19 mouse cellular contexts compared by ENCODE assay signal in genomic region chr8:121156990-121157491, GRCm38 (mm10). TPM values are rescaled to one million over a fixed set of nuclear protein-coding genes. Genes with fewer than 3 reads are reported as not detected.
"Had no signal": no experiment of that assay in that cellular context is flagged by ENCODE, and none has a peak within 500 bp of the region (broad histone marks: within the 10 kb centered on the region; RNA-seq: fewer than 3 reads in every experiment).

No protein-coding gene starts in this region.

- H3K9me3 ChIP-seq: limb, embryonic 12.5 days; limb, embryonic 15.5 days had no signal

- DNase-seq: kidney, postnatal 25 days; layer of hippocampus, adult 9-11 months; layer of hippocampus, postnatal 36 days; left cerebral cortex, postnatal 4 days; liver, postnatal 0 days; lung, embryonic 14.5 days; midbrain, embryonic 14.5 days; thymus, adult 18-20 months; thymus, postnatal 36 days had no signal

- H3K36me3 ChIP-seq: limb, embryonic 12.5 days; limb, embryonic 15.5 days had no signal

- H3K4me3 ChIP-seq: layer of hippocampus, adult 2 months; limb, embryonic 12.5 days; limb, embryonic 15.5 days had no signal

- ATAC-seq: liver, postnatal 0 days; lung, postnatal 0 days had no signal

- H3K27ac ChIP-seq: kidney, postnatal 0 days; layer of hippocampus, adult 2 months; limb, embryonic 12.5 days; limb, embryonic 15.5 days; liver, embryonic 14.5 days; macrophage had no signal

RNA-seq across cellular contexts. Expression of gene Foxl1, which starts 29.3 kb away (rescaled TPM):
- total RNA-seq: layer of hippocampus, postnatal 36 days had no signal
- polyA plus RNA-seq: liver, postnatal 0 days; macrophage; midbrain, embryonic 14.5 days; neural tube, embryonic 14.5 days; spleen, adult 2 months; testis, adult 2 months had no signal

RNA-seq across cellular contexts. Expression of gene Foxc2, which starts 41.1 kb away (rescaled TPM):
- polyA plus RNA-seq: macrophage had no signal
